Mouse (Mus musculus) erythroid progenitor cell, adult 5-6 weeks (primary cell): ENCODE measurements at regions not wholly inside any gene's neighbourhood (a gene's known extent, or its start where the extent isn't known, plus 50 kb on each side); places are given as distances from the start of the nearest gene placed in this dataset.

Experiments
- ATAC-seq: replicated peaks from 2 replicates; pipeline ENCODE4 v1.8.0; 2016; ENCODE audit warnings: moderate number of reproducible peaks, mild to moderate bottlenecking, moderate TSS enrichment, inconsistent platforms; ENCODE audit not compliant: poor library complexity, low FRiP score, severe bottlenecking

GRCm38 (mm10) chr1:75946290-75946839 lies 400.3 kb downstream of the Slc4a3 start:
- no peak for ATAC-seq

GRCm38 (mm10) chr1:75978203-75978986 lies 432.3 kb downstream of the Slc4a3 start:
- no peak for ATAC-seq

GRCm38 (mm10) chr1:75983057-75983456 lies 437.0 kb downstream of the Slc4a3 start:
- ATAC-seq: no peak

- ATAC-seq: no peak
Observed at GRCm38 (mm10) chr1:75983487-75983886, 437.4 kb downstream of the Slc4a3 start.

GRCm38 (mm10) chr1:75988496-75988895 lies 442.4 kb downstream of the Slc4a3 start:
- ATAC-seq: no peak

GRCm38 (mm10) chr1:75992039-75992438 lies 446.0 kb downstream of the Slc4a3 start:
- ATAC-seq: no peak

- ATAC-seq: no peak
Observed at GRCm38 (mm10) chr1:75997222-75997621, 451.2 kb downstream of the Slc4a3 start.

GRCm38 (mm10) chr1:76001124-76001523 lies 455.1 kb downstream of the Slc4a3 start:
- ATAC-seq: no peak

GRCm38 (mm10) chr1:76009601-76010000 lies 463.5 kb downstream of the Slc4a3 start:
- ATAC-seq: no peak

- ATAC-seq: no peak
Observed at GRCm38 (mm10) chr1:76010212-76010800, 464.2 kb downstream of the Slc4a3 start.

- no peak for ATAC-seq
Observed at GRCm38 (mm10) chr1:76018588-76018987, 472.5 kb downstream of the Slc4a3 start.

- ATAC-seq: no peak
Observed at GRCm38 (mm10) chr1:76019071-76019470, 473.0 kb downstream of the Slc4a3 start.

- ATAC-seq: no peak
Observed at GRCm38 (mm10) chr1:76024650-76025049, 478.6 kb downstream of the Slc4a3 start.

GRCm38 (mm10) chr1:76025389-76025788 lies 479.3 kb downstream of the Slc4a3 start:
- no peak for ATAC-seq

GRCm38 (mm10) chr1:76029059-76029458 lies 483.0 kb downstream of the Slc4a3 start:
- no peak for ATAC-seq

- no peak for ATAC-seq
Observed at GRCm38 (mm10) chr1:76031171-76031922, 485.3 kb downstream of the Slc4a3 start.

- ATAC-seq: no peak
Observed at GRCm38 (mm10) chr1:76031923-76032285, 485.8 kb downstream of the Slc4a3 start.

- ATAC-seq: no peak
Observed at GRCm38 (mm10) chr1:76032626-76033025, 486.6 kb downstream of the Slc4a3 start.

GRCm38 (mm10) chr1:76036316-76036715 lies 490.2 kb downstream of the Slc4a3 start:
- no peak for ATAC-seq

GRCm38 (mm10) chr1:76039029-76039655 lies 493.1 kb downstream of the Slc4a3 start:
- ATAC-seq: no peak
